Mouse (Mus musculus): ENCODE results near the gene Tmem123.

The Tmem123 gene

DNA sequence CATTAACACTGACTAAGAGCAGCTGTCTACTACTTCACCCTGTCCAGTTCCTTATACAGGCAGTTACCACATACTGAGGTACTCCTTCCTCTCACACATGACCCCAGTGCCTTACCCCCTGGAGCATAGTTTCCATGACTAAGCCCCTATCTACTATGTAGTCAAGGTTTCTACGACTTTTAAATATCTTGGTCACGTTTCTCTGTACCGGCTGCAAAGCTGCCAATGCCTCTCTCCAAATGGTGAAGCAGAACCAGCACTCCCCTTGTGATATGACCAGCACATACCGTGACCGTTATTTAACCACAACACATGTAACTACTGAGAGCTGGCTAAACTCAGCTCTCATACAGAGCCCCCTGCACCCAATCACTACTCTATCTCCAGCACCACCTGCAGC lies 61.1 kb downstream of the Tmem123 start:
- DNase-seq (ENCODE audit: low read depth), result no peak

- no peak for DNase-seq (ENCODE audit: low read depth)
Measured at GRCm38 (mm10) chr9:7828706-7829105, 64.9 kb downstream of the Tmem123 start.

GRCm38 (mm10) chr9:7829531-7830528 lies 66.0 kb downstream of the Tmem123 start:
- peak; percentile 55 for DNase-seq (ENCODE audit: low read depth)

DNA sequence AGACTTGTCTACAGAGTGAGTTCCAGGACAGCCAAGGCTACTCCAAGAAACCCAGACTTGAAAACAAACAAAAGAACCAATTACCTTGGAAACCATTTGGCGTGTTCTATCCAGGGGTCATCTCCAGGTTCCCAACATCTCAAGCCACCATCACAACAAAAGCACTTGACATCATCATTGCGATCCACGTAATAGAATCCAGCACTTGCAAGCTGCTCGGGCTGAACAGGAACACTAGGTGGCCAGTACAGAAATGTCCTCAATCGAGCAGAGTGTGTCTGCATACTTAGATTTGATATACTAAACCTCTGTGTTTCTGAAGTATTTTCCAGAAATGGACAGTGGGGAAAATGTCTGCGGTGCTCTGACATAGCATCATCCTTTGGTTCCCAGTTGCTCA lies 69.6 kb downstream of the Tmem123 start:
- no peak for DNase-seq (ENCODE audit: low read depth)

DNA sequence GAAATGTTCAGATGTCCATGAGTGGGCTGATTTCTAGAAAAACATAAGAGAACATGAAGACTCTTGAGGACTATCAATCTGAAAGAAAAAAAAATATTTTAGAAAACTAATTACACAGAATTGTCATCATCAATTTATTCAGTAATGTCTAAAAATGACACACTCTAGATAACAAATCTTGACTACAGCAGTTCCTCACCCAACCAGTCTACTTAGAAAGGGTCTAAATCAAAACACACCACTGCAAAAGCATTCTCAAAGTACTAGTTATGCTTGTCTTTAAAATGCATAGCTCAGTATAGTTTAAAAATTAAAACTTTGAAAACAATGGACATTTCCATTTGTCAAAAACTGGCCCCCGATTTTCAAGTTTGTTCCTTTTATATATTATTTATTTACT lies 71.5 kb downstream of the Tmem123 start:
- no peak for DNase-seq (ENCODE audit: low read depth)

DNA sequence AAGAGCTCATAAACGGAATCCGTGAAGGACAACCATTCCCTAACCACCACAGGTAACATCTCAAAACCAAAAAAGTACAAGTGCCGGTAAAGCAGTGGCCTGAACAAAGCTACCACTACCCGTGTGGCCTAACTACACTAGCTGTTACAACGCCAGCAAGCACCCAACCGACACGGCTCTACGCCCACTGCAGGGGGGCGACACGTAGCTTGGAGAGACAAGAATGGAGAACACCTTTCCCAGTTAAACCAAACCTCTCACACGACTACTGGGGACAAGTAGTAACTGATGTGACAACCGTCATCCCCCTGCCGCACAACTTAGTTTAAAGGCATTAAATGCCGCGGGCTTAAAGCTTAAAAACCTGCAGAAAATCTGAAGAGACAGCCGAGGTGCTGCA lies 72.5 kb downstream of the Tmem123 start:
- no peak for DNase-seq (ENCODE audit: low read depth)

DNA sequence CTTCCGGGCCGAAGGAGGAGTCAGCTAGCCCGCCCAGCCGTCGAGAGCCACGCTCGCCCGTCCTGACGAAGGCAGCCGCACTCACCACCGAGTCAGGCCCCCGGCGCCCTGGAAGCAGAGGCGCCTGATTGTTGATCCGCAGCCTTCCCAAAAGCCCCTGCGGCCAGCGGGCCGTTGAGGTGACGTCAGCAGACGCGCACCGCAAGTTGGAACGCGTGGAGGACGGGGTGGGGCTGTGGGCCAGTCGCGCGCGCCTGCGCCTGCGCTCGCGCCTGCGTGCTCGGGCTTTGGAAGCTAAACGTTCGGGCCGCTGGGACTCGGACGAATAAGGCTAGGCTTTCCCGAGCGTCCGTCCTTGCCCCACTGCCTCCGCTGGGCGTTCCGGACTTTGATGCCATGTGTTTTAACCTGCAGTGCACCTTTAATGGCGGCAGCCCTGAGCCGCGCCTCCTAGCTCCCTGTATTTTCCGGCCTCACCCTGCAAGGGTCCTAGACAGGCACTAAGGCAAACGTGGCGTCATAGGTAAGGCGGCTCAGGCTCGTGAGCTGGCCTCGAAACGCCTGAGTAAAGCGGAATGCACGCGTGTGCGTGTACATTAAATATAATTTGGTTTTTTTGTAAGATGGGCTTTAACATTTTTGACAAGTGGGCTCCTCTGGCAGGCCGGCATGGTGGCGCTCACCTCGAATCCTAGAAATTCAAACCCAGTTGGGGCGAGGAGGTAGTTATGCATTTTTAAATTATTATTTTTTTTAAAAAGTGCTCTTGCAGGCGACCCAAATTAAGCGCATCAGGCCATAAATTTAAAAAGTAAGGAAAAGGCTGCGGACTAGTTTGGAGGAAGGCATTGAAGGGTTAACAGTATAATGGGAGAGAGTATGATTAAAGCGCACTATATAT lies 73.3 kb downstream of the Tmem123 start, which contains the start of gene Birc2:
Gene Birc2 (minus strand): TSS at position 160 of the 901 bp plus-strand sequence.
- peak; percentile 92 for DNase-seq (ENCODE audit: low read depth)

DNA sequence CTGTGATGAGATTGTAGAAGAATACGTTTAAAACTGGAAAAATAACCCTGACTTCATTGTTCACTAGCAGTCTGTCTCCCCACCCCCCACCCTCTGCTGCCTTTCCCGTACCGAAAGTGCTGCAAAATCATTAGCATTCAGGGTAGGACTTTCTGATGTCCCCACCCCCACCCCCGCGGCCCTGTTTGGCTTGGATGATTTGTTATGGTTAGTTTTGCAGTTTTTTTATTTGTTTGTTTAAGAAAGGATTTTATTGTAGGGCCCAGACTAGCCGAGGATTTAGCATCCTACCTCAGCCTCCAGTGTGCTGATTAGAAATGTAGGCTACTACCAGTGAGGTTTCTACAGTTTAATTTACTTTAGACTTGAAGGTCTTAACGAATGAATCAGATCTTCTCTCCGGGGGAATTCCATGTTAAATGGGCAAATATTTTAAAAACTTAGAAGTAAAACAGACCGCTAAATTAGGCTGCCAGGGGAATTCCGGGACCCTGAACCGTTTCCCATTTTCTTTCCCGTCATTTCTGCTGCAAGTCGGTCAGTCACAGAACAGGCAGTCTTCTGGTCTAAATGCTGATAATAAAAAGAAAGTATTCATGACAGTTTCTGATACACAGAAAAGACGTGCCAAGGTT lies 74.1 kb downstream of the Tmem123 start:
- DNase-seq (ENCODE audit: low read depth), result peak; percentile 57

- DNase-seq (ENCODE audit: low read depth), result no peak
Measured at GRCm38 (mm10) chr9:7841221-7841620, 77.4 kb downstream of the Tmem123 start.
